Mouse (Mus musculus): ENCODE data around the gene 9230102O04Rik.

- TF ChIP-seq CTCF (IDR thresholded peaks at IDR 0.05; ENCODE audit: low read depth) = no peak
- no peak for TF ChIP-seq EP300 (optimal IDR thresholded peaks at IDR 0.05)
Measured at GRCm38 (mm10) chr2:9877966-9878563, 11.3 kb downstream of the 9230102O04Rik start.

All from stomach, postnatal 0 days (tissue).